Mouse (Mus musculus) spleen, adult 2 months (tissue): ENCODE measurements at regions not wholly inside any gene's neighbourhood (a gene's known extent, or its start where the extent isn't known, plus 50 kb on each side); places are given as distances from the start of the nearest gene placed in this dataset.

ENCODE experiments used
- CTCF ChIP-seq: fragments of 200-500 bp; IDR thresholded peaks from 2 replicates; pipeline ENCODE4 v1.5.1; 2011; ENCODE audit warnings: mild to moderate bottlenecking, inconsistent platforms; ENCODE audit not compliant: insufficient read depth, insufficient read length, insufficient replicate concordance; ENCODE audit errors: extremely low read depth
- POLR2A ChIP-seq: fragments of 200-500 bp; IDR thresholded peaks from 2 replicates; pipeline ENCODE4 v1.6.1; 2011; ENCODE audit warnings: low read depth, low read length, inconsistent platforms

DNA sequence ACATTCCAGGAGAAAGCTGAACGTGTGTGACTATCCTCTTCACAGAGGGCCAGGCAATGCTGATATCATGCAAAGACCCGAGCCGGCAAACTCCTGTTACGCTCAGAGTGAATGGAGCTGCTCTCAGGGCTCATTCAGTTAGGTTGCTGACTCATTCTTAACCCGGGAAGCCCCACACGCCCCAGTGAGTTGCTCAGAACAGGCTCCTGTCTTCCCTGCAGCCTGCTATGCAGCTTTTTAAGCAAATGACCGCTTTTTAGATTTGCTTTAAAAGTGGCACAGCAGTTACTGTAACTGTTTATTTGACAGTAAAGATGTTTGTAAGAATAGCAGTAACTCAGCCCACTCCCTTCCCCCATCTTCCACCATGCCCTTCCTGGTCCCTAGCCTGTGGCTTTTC is 162.9 kb upstream of the Spdye4c start:
- TF ChIP-seq CTCF (no peak), POLR2A (no peak)
